Mouse (Mus musculus) right cerebral cortex, postnatal 4 days (tissue): Measurements from ENCODE around the gene Lrrc43.
A peak's percentile ranks its signal among the peaks of the same experiment; 100 is the strongest.

Experiments
- DNase-seq: peaks from one replicate; pipeline ENCODE4 v3.0.0-alpha.2; 2022

Lrrc43 gene

DNA sequence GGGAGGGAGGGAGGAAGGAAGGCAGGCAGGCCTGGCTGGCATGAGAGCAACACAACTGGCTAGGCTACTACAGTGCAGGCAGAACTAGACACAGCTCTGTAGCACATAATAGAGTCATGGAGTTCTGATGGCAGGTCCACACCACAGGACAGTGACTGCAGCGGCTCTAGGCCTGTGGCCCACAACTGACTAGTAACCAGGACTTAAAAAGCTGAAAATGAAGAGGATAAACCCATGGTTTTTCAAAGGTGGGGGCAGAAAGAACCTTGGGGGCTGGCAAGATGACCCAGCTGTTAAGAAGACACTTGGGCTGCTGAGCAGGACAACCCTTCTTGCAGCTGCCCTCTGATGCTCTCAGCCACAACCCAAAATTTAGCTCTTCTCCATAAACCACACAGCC, 32.5 kb downstream of the Lrrc43 start:
- no peak for DNase-seq

GRCm38 (mm10) chr5:123522166-123522565, 33.1 kb downstream of the Lrrc43 start:
- no peak for DNase-seq

GRCm38 (mm10) chr5:123523692-123524392, 34.7 kb downstream of the Lrrc43 start, which contains the start of gene Diablo:
TSS of gene Diablo (minus strand) at chr5:123524176.
- DNase-seq: peak; percentile 97

- no peak for DNase-seq
Observed at GRCm38 (mm10) chr5:123524393-123524750, 35.3 kb downstream of the Lrrc43 start.

GRCm38 (mm10) chr5:123525281-123525680, 36.2 kb downstream of the Lrrc43 start, which contains the start of gene Gm49027:
TSS of gene Gm49027 (minus strand) at chr5:123525488.
- no peak for DNase-seq

- DNase-seq: no peak
Observed at GRCm38 (mm10) chr5:123525916-123526495, 36.9 kb downstream of the Lrrc43 start.

DNA sequence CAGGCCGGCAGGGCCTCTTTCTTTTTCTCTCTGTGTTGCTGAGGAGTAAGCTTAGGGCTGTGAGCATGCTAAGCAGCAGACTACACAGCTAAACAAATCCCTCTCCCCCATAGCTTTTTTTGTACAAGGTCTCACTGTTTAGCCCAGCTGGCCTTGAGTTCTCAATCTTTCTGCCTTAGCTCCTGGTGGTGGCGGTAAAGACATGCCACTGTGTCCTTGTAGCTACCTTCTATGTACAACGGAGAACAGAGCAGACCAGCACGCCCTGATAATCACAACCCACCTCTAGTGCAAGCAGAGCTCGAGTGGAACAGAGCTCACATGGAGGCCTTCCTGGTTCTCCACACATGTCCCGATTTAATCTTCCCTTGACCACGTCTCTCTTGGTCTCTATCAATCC, 39.5 kb downstream of the Lrrc43 start:
- no peak for DNase-seq

DNA sequence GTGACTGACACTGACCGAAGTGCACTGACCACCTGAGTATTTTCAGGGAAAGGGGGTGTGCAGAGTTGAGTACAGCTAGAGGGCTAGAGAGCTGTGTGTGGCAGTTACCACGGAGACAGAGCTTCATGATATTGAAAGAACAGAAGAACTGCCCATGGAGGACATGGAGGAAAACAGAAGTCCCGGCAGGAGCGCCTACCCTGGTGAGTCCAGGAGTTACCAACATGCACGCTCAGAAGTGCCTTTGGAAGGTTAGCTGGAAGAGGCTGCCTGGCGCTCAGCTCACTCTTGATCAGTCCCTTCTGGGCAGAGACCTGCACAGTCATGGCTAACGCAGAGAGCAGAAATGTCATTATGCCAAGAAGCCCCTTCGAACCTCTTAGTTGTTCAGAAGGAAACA, 41.0 kb downstream of the Lrrc43 start:
- no peak for DNase-seq

- DNase-seq: no peak
Observed at GRCm38 (mm10) chr5:123533801-123534200, 44.7 kb downstream of the Lrrc43 start.

DNA sequence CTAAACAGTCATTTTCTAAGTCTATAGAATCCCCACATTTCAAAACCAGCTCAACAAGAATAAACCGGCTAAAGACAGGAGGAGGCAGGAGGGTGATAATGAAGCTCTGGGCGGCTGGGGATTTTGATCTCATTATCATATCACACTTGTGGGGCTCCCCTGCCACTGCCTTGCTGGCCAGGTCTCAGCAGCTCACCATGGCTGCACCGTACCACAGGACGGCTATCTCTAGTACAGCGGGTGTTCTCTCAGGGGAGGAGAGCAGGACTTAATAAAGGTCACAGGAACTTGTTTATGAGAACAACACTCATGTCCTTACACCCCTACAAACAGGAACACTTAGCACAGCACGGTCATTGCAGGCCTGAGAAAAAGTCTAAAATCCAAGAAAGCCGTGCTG, 66.6 kb downstream of the Lrrc43 start:
- DNase-seq: no peak

DNA sequence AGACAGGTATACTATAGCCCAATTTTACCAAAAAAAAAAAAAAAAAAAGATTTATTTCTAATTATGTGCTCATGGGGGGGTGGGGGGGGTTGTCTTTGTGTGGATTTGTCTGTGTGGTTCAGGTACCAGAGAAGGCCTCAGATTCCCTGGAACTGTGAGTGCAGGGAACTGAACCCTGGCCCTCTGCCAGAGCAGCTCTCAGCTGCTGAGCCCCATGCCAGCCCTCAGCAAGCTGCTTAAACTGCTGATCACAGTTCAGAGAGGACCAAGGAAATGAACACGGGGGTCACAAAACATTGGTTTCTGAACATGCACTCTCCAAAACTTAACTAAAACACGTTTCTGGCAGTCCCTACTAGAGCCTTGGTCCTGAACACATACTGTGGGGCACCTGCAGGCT, 67.3 kb downstream of the Lrrc43 start:
- DNase-seq: peak; percentile 62
